Mouse (Mus musculus) brain, embryonic 14.5 days (tissue): Measurements from ENCODE around the gene Elp1.

Experiments used
- CTCF ChIP-seq: fragments of 200-500 bp; IDR thresholded peaks from 2 replicates; pipeline ENCODE4 v1.5.1; 2012; ENCODE audit warnings: inconsistent platforms, mild to moderate bottlenecking, moderate library complexity, borderline replicate concordance; ENCODE audit not compliant: insufficient read depth, insufficient read length; ENCODE audit errors: extremely low read depth
- POLR2A ChIP-seq: fragments of 200-500 bp; IDR thresholded peaks from 2 replicates; pipeline ENCODE4 v1.6.1; 2012; ENCODE audit warnings: mild to moderate bottlenecking, inconsistent platforms, borderline replicate concordance; ENCODE audit not compliant: poor library complexity, insufficient read depth, insufficient read length, severe bottlenecking; ENCODE audit errors: extremely low read depth

GRCm38 (mm10) chr4:56768913-56769312 is 33.2 kb downstream of the Elp1 start:
- TF ChIP-seq CTCF (no peak), POLR2A (no peak)
